Mouse (Mus musculus) ES-Bruce4 (cell line): ENCODE measurements around the gene Cib4. TPM values are rescaled to one million over a fixed set of nuclear protein-coding genes. Genes with fewer than 3 reads are reported as not detected.

Source experiments
- H3K27ac ChIP-seq: 2 replicates; pipeline ENCODE4 v1.5.1; 2012; ENCODE audit warnings: low read length, inconsistent platforms; ENCODE audit not compliant: insufficient read depth
- H3K27me3 ChIP-seq: 2 replicates; pipeline ENCODE4 v1.6.1; 2012; ENCODE audit warnings: mild to moderate bottlenecking, low read length, inconsistent platforms; ENCODE audit not compliant: control insufficient read depth, poor library complexity, insufficient read depth, severe bottlenecking
- H3K36me3 ChIP-seq: 2 replicates; pipeline ENCODE4 v1.6.1; 2012; ENCODE audit warnings: inconsistent platforms, mild to moderate bottlenecking, low read length, moderate library complexity; ENCODE audit not compliant: control insufficient read depth, poor library complexity, insufficient read depth, severe bottlenecking
- H3K4me1 ChIP-seq: one replicate; pipeline ENCODE4 v1.8.1; 2011; ENCODE audit warnings: low read length; ENCODE audit not compliant: control insufficient read depth, insufficient read depth
- H3K4me3 ChIP-seq: 2 replicates; pipeline ENCODE4 v1.5.1; 2011; ENCODE audit warnings: low read depth, mild to moderate bottlenecking, low read length
- H3K9ac ChIP-seq: 2 replicates; pipeline ENCODE4 v1.6.1; 2012; ENCODE audit warnings: low read depth, mild to moderate bottlenecking, inconsistent platforms; ENCODE audit not compliant: poor library complexity, severe bottlenecking
- H3K9me3 ChIP-seq: replicated peaks from 2 replicates; pipeline ENCODE4 v1.6.1; 2012; ENCODE audit warnings: mild to moderate bottlenecking, low read length, inconsistent platforms; ENCODE audit not compliant: control insufficient read depth, poor library complexity, insufficient read depth, severe bottlenecking
- CTCF ChIP-seq: IDR thresholded peaks from one replicate; pipeline ENCODE4 v1.8.1; 2011; ENCODE audit warnings: low read depth, low read length
- EP300 ChIP-seq: IDR thresholded peaks from 2 replicates; pipeline ENCODE4 v1.6.1; 2011; ENCODE audit warnings: low read depth, low read length; ENCODE audit not compliant: insufficient read depth
- POLR2A ChIP-seq: IDR thresholded peaks from one replicate; pipeline ENCODE4 v1.8.1; 2011; ENCODE audit warnings: low read length; ENCODE audit not compliant: insufficient read depth
- polyA plus RNA-seq: library from polyadenylated mRNA; stranded (reverse); fragments of >200 nt; gene quantifications from 2 replicates; pipeline ENCODE4 v1.2.4, GENCODE M21; 2011; ENCODE audit warnings: low read depth; ENCODE audit not compliant: missing spikeins, insufficient read depth, insufficient read length

Gene Cib4
- polyA plus RNA-seq, 1 experiment = not detected

GRCm38 (mm10) chr5:30495288-30495687, 50.3 kb downstream of the Cib4 start:
- Histone ChIP-seq H3K4me1 (no peaks in the 10 kb centered on the region), H3K9me3 (no peaks in the 10 kb centered on the region), H3K9ac (no peak overlapping the region), H3K27ac (no peak overlapping the region), H3K4me3 (no peak overlapping the region), H3K27me3 (no peaks in the 10 kb centered on the region), H3K36me3 (no peaks in the 10 kb centered on the region)
- TF ChIP-seq EP300 (0 out of 2 replicates have a peak, but pooled peaks have one; percentile 16), CTCF (no peak)

- H3K4me3 ChIP-seq = no peak overlapping the region
Measured at GRCm38 (mm10) chr5:30494606-30495005, 51.0 kb downstream of the Cib4 start.

GRCm38 (mm10) chr5:30493723-30494122, 51.9 kb downstream of the Cib4 start:
- no peaks in the 10 kb centered on the region for H3K36me3 ChIP-seq
- no peaks in the 10 kb centered on the region for H3K9me3 ChIP-seq
- no peaks in the 10 kb centered on the region for H3K4me1 ChIP-seq
- no peak overlapping the region for H3K9ac ChIP-seq
- H3K4me3 ChIP-seq = no peak overlapping the region
- TF ChIP-seq POLR2A (no peak), CTCF (no peak), EP300 (no peak)
- no peak overlapping the region for H3K27ac ChIP-seq
- no peaks in the 10 kb centered on the region for H3K27me3 ChIP-seq

More at GRCm38 (mm10) chr5:30494606-30495005, 51.0 kb downstream of the Cib4 start:
- Histone ChIP-seq H3K9me3 (no peaks in the 10 kb centered on the region), H3K9ac (no peak overlapping the region), H3K36me3 (no peaks in the 10 kb centered on the region), H3K27ac (no peak overlapping the region), H3K27me3 (no peaks in the 10 kb centered on the region), H3K4me1 (no peaks in the 10 kb centered on the region)
- TF ChIP-seq POLR2A (no peak), EP300 (no peak), CTCF (no peak)

- H3K27me3 ChIP-seq = no peaks in the 10 kb centered on the region
- H3K4me3 ChIP-seq = no peak overlapping the region
- H3K9ac ChIP-seq = no peak overlapping the region
- H3K27ac ChIP-seq = no peak overlapping the region
- H3K36me3 ChIP-seq = no peaks in the 10 kb centered on the region
- no peaks in the 10 kb centered on the region for H3K9me3 ChIP-seq
- no peaks in the 10 kb centered on the region for H3K4me1 ChIP-seq
- TF ChIP-seq EP300 (no peak), POLR2A (no peak), CTCF (no peak)
Measured at GRCm38 (mm10) chr5:30490845-30491244, 54.8 kb downstream of the Cib4 start.

- H3K4me3 ChIP-seq = no peak overlapping the region
- H3K9me3 ChIP-seq = no peaks in the 10 kb centered on the region
- H3K27me3 ChIP-seq = no peaks in the 10 kb centered on the region
- no peak for TF ChIP-seq CTCF
- no peak for TF ChIP-seq EP300
- TF ChIP-seq POLR2A = no peak
- no peak overlapping the region for H3K27ac ChIP-seq
- H3K9ac ChIP-seq = no peak overlapping the region
- H3K36me3 ChIP-seq = no peaks in the 10 kb centered on the region
- H3K4me1 ChIP-seq = no peaks in the 10 kb centered on the region
Measured at GRCm38 (mm10) chr5:30490215-30490614, 55.4 kb downstream of the Cib4 start.

- TF ChIP-seq CTCF (no peak), POLR2A (no peak), EP300 (no peak)
- Histone ChIP-seq H3K9ac (no peak overlapping the region), H3K9me3 (no peaks in the 10 kb centered on the region), H3K36me3 (no peaks in the 10 kb centered on the region), H3K27ac (no peak overlapping the region), H3K4me1 (no peaks in the 10 kb centered on the region), H3K27me3 (no peaks in the 10 kb centered on the region), H3K4me3 (no peak overlapping the region)
Measured at GRCm38 (mm10) chr5:30485136-30485535, 60.5 kb downstream of the Cib4 start.
